Mouse (Mus musculus): ENCODE measurements around the gene Stard10. TPM values are rescaled to one million over a fixed set of nuclear protein-coding genes. Genes with fewer than 3 reads are reported as not detected.

Gene Stard10
- polyA plus RNA-seq, 1 experiment from 2014 or later, result 9.6 TPM

DNA sequence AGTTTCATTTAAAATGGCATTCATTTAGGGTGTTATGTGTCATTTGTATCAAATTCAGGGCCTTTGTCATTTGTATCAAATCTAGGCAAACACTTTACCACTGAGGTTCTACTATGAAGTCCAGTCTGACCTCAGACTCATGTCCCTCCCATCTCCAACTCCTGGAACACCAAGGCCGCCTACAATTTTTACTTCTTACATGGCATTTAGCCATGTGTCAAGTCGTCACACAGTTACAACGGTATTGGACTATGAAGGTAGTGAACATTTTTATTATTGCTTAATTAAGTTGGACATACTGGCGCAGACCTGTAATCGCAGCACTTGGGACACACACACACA lies 6.9 kb upstream of the Stard10 start:
- H3K9ac ChIP-seq, result peak overlapping the region; percentile 78; the same call in 1 of the 2 replicates
- peak overlapping the region; percentile 59 for H3K4me2 ChIP-seq
- H3K9me3 ChIP-seq, result no peaks in the 10 kb centered on the region
- H3K27me3 ChIP-seq (replicated peaks), result no peaks in the 10 kb centered on the region
- H3K36me3 ChIP-seq (replicated peaks), result no peaks in the 10 kb centered on the region
- peak overlapping the region; percentile 93 for H3K27ac ChIP-seq
- no peak for ATAC-seq (replicated peaks)
- 37% methylated on average over 5 of the region's 5 CpGs for WGBS
- no peaks in the 10 kb centered on the region for H3K4me1 ChIP-seq
- peak overlapping the region; percentile 77 for H3K4me3 ChIP-seq

DNA sequence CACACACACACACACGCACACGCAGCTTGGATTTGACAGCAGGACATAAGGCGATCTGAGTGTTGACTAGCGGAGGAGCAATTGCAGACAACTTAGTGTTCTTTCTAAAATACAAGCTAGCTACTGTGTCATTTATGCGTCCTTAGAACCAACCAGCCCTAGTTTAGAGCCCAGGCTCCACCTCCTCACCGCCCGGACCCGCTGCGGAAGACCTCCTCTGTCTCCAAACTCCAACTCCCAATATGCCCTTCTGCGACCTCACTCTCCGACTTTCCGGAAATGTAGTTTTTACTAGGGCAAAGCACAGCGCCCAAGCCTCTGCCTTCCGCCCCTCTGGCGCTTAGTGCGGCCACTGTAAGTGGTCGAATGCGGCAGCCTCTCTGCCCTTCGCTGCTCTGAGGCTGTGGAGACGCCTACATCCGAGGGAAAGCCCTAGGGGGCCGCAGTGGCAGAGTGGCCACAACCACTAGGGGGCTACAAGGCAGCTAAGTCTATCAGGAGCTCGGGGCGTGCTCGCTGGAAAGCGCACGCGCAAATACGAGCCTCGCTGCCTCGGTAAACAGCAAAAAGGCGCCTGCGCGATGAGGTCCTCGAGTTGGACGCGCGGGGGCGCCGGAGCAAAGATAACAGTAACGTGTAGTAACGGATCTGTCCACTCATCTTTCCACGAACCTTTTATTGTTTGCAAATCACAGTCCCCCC lies 6.4 kb upstream of the Stard10 start:
- Histone ChIP-seq H3K4me3 (peak overlapping the region; percentile 77), H3K27me3 (replicated peaks) (no peaks in the 10 kb centered on the region), H3K4me1 (no peaks in the 10 kb centered on the region), H3K36me3 (replicated peaks) (no peaks in the 10 kb centered on the region), H3K9ac (peak overlapping the region; percentile 78), H3K9me3 (no peaks in the 10 kb centered on the region), H3K27ac (peak overlapping the region; percentile 93), H3K4me2 (peak overlapping the region; percentile 59)
- WGBS, result under 1% methylated on average over 43 of the region's 43 CpGs
- peak; percentile 96 for ATAC-seq (replicated peaks)

DNA sequence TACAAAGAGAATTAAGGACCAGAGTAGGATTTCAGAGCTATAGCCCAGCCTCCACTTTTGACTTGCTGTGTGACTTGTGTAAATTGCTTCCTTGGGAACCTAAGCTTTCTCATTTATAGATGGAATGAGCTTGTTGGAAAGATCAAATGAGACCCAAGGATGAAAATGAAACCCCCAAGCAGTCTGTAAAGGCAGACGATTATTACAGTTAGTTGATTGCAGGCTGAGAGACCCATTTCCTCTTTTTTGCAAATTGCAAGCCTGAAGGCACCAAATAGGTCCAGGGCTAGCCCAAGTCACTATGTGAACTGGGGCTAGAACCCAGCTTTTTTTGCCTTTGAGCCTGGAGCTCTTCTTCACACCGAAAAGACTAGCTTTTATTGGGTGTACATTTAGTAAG lies 5.8 kb upstream of the Stard10 start:
- peak; percentile 5; the same call in 1 of the 2 replicates for ATAC-seq (replicated peaks)
- Histone ChIP-seq H3K27ac (peak overlapping the region; percentile 93), H3K9ac (no peak overlapping the region)

DNA sequence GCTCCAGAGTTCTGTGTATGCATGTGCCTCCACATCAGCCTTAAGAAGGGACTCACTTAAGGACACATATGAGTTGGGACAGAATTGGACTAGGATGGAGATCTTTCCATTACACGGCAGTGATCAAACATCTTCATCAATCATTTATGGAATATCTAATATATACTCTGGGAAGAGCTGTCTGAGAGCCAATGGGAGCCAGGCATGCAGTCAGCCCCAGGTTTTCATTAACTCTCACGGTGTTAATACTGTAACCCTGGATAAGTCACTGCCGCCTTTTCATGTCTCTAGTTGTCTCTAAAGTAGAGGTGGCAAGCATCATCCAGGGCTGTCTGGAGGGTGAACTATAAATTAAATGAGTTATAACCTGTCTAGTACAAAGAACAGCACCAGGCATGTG lies 3.9 kb upstream of the Stard10 start:
- WGBS, result 74% methylated on average over 3 of the region's 3 CpGs
- Histone ChIP-seq H3K4me1 (no peaks in the 10 kb centered on the region), H3K27me3 (replicated peaks) (no peaks in the 10 kb centered on the region), H3K4me2 (no peak overlapping the region), H3K9ac (no peak overlapping the region), H3K4me3 (no peak overlapping the region), H3K9me3 (no peaks in the 10 kb centered on the region), H3K36me3 (replicated peaks) (no peaks in the 10 kb centered on the region), H3K27ac (no peak overlapping the region)
- ATAC-seq (replicated peaks), result no peak

More for the DNA sequence above, 5.8 kb upstream of the Stard10 start:
- H3K4me1 ChIP-seq, result no peaks in the 10 kb centered on the region
- H3K4me2 ChIP-seq, result peak overlapping the region; percentile 59
- 34% methylated on average over 2 of the region's 2 CpGs for WGBS
- H3K36me3 ChIP-seq (replicated peaks), result no peaks in the 10 kb centered on the region
- H3K27me3 ChIP-seq (replicated peaks), result no peaks in the 10 kb centered on the region
- no peaks in the 10 kb centered on the region for H3K9me3 ChIP-seq
- H3K4me3 ChIP-seq, result peak overlapping the region; percentile 77

DNA sequence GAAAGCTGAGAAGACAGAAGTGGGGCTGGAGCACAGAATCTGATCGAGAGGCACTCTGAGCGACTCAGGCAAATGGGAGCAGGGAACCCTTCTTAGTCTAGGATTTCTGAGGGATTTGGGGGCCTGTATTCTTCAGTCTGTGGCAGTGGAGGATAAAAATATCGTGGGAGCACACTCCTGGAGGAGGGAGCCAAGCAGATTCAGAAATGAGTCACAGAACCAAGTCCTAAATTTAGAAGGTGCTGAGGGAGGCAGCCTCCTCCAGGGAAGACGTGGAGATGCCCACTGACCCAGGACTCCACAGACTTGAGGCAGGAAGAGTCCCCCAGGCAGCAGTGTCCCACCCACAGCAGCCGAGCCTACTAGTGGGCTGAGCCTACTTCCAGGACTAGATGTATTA lies 2.5 kb upstream of the Stard10 start:
- peaks cover 4% of the 10 kb centered on the region for H3K27me3 ChIP-seq (replicated peaks)
- H3K27ac ChIP-seq, result no peak overlapping the region
- H3K4me3 ChIP-seq, result no peak overlapping the region
- H3K4me2 ChIP-seq, result no peak overlapping the region
- no peak overlapping the region for H3K9ac ChIP-seq
- no peak for ATAC-seq (replicated peaks)
- WGBS, result 70% methylated on average over 5 of the region's 5 CpGs
- H3K36me3 ChIP-seq (replicated peaks), result no peaks in the 10 kb centered on the region
- H3K4me1 ChIP-seq, result no peaks in the 10 kb centered on the region
- no peaks in the 10 kb centered on the region for H3K9me3 ChIP-seq

DNA sequence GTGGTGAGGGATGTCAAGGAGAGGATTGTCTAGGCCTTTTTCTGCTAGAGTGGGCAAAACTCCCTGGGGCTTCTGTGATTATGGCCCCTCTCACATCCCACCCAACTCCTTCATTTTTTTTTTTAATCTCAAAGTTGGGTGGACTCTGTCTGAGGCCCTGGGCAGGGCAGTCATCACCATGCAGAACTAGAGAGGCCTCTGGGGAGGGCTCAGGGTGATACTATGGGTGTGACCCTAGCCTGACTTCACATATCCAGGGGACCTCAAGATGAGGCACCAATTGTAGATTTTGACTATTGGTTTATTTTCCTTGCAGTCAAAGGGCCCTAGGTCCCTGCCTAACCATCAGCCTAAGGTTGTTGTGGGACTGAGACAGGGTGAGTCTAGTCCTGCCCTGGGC lies 1.2 kb upstream of the Stard10 start:
- no peak overlapping the region for H3K27ac ChIP-seq
- no peak overlapping the region for H3K4me2 ChIP-seq
- H3K9me3 ChIP-seq, result no peaks in the 10 kb centered on the region
- H3K9ac ChIP-seq, result no peak overlapping the region
- no peak overlapping the region for H3K4me3 ChIP-seq
- H3K27me3 ChIP-seq (replicated peaks), result peaks cover 16% of the 10 kb centered on the region
- peaks cover 6% of the 10 kb centered on the region for H3K4me1 ChIP-seq
- H3K36me3 ChIP-seq (replicated peaks), result no peaks in the 10 kb centered on the region
- no peak for ATAC-seq (replicated peaks)

DNA sequence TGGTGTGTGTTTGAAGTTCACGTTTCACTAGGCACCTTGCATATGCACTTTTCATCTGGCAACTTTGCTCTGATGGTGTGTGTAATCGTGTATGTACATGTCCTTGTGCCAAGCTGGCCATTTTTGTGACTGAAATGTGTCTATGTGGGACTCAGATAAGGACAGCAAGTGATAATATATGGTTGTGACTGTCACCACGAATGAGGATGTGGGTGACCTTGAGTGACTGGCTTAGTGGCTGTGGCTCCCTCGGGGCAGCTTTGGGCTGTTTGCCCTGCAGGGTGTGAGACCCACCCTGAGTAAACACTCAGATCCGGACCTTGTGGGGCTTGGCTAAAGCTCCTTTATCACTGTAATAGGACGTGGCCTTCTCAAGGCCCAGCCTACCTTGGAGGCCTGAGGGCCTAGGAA lies 290 bp upstream of the Stard10 start:
- 73% methylated on average over 6 of the region's 6 CpGs for WGBS
- no peaks in the 10 kb centered on the region for H3K9me3 ChIP-seq
- no peaks in the 10 kb centered on the region for H3K36me3 ChIP-seq (replicated peaks)
- H3K4me3 ChIP-seq, result no peak overlapping the region
- H3K9ac ChIP-seq, result no peak overlapping the region
- no peak overlapping the region for H3K27ac ChIP-seq
- ATAC-seq (replicated peaks), result no peak
- H3K4me2 ChIP-seq, result no peak overlapping the region
- H3K4me1 ChIP-seq, result peaks cover 10% of the 10 kb centered on the region
- peaks cover 16% of the 10 kb centered on the region for H3K27me3 ChIP-seq (replicated peaks)

DNA sequence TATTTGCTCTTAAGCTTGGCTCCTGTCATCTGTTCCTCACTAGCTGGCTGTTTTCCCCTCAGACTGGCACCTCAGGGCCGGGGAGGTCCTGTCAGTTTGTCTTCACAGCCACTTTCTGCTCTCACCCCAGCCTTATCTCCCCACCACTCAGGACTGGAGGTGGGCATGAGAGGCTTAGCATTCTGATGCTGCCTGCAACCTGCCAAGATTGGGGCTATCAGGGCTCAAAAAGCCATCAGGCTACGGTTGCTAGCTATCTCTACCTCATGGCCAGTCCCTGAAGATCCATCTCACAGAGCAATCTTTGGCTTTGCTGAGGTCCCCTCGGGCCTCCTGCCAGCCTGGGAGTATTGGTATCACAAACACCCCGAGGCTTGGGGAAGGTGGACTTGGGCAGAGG lies 2.0 kb downstream of the Stard10 start:
- peaks cover 20% of the 10 kb centered on the region for H3K4me1 ChIP-seq
- no peaks in the 10 kb centered on the region for H3K36me3 ChIP-seq (replicated peaks)
- no peak for ATAC-seq (replicated peaks)
- H3K27ac ChIP-seq, result no peak overlapping the region
- H3K4me2 ChIP-seq, result no peak overlapping the region
- peaks cover 19% of the 10 kb centered on the region for H3K27me3 ChIP-seq (replicated peaks)
- H3K4me3 ChIP-seq, result no peak overlapping the region
- H3K9ac ChIP-seq, result no peak overlapping the region
- H3K9me3 ChIP-seq, result no peaks in the 10 kb centered on the region
- WGBS, result 66% methylated on average over 4 of the region's 4 CpGs

DNA sequence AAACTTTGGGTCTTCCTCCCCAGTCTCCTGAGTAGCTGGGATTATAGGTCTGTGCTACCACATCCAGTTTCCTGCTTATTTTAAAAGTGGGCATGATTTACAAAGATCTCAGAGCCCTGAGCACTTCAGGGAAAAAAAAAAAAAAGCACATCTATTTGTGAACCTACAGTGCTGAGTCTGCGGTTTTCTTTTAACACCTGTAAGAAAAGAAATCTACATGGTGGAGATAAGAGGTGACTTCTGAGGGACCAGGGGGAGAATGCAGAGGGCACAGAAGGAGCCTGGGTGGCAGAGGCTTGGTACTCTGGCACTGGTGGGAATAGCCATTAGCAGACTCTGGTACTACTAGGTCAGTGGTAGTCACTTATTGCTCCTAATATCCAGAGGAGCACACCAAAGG lies 2.9 kb downstream of the Stard10 start:
- Histone ChIP-seq H3K27me3 (replicated peaks) (peaks cover 19% of the 10 kb centered on the region), H3K4me3 (no peak overlapping the region), H3K27ac (no peak overlapping the region), H3K36me3 (replicated peaks) (no peaks in the 10 kb centered on the region), H3K4me2 (peak overlapping the region; percentile 100; the same call in 1 of the 2 replicates), H3K9me3 (no peaks in the 10 kb centered on the region), H3K4me1 (peaks cover 20% of the 10 kb centered on the region), H3K9ac (no peak overlapping the region)
- ATAC-seq (replicated peaks), result no peak
- 94% methylated on average over 1 of the region's 1 CpGs for WGBS

DNA sequence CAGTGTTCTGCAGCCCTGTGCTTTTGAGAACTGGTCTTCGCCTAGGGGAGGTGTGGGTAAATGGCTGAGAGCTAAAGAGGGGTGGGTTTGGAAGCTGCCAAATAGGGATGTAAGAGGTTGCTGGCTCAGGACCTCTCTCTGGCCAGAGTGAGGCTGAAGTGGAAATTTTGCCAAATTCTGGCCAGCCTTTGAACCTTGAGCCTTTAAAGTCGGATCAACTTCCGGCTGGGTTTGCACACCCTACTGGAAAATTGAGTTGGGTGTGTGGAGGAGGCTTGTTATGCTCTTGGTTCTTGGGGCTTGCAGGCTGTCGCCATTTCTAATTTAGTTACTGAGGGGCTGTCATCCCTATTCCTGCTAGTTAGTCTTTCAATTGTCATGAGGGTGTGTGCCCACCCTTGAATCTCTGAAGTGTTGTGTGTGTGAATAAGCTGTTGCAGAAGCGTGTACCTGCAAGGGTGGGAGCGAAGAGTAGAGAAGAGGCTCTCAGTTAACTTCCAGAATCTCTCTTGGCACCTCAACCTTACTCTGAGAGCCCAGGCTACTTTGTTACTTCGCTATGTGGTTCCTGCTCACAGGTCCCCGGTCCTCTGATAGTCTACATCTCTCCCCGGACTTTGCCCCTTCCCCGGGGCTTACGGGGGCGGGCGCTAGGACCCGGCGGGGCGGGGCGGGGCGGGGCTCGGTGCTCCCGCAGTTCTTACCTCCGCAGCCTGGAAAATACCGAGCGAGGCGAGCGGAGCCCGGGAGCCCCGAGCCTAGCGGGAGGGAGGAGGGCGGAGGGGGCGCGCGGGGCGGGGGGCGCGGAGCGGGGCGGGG lies 3.7 kb downstream of the Stard10 start:
- 6% methylated on average over 35 of the region's 37 CpGs for WGBS
- ATAC-seq (replicated peaks), result peak; percentile 79
- Histone ChIP-seq H3K9me3 (no peaks in the 10 kb centered on the region), H3K9ac (peak overlapping the region; percentile 65), H3K36me3 (replicated peaks) (no peaks in the 10 kb centered on the region), H3K4me2 (peak overlapping the region; percentile 100), H3K4me3 (peak overlapping the region; percentile 85), H3K27me3 (replicated peaks) (peaks cover 19% of the 10 kb centered on the region), H3K27ac (no peak overlapping the region), H3K4me1 (peaks cover 20% of the 10 kb centered on the region)

DNA sequence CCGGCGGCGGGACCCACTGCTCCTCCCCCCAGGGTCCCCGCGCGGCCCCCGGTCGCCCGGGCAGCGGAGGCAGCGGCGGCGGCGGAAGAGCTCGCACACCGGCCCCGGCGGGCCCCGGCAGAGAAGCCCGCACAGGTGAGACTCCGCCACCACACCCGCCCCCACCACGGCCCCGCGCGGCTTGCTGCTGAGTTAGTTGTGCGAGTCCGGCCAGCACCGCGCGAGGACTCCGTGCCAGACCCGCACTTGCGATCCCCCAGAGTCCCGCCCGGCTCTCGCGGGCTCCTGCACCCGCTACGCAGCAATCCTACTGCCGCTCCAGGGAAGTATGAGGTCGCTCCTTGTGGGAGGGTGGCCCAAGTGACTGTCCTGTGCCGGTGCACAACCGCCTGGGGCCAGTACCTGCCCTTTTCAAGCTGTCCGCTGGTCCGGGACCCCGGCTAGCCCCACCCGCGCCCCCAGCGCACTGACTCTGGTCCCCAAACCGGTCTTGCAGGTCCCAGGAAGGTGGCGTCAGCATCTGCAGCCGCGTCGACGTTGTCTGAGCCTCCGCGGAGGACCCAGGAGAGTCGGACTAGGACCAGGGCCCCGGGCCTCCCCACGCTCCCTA lies 4.4 kb downstream of the Stard10 start:
- Histone ChIP-seq H3K4me3 (peak overlapping the region; percentile 85), H3K27ac (no peak overlapping the region), H3K27me3 (replicated peaks) (peaks cover 19% of the 10 kb centered on the region), H3K36me3 (replicated peaks) (no peaks in the 10 kb centered on the region), H3K9me3 (no peaks in the 10 kb centered on the region), H3K4me1 (peaks cover 20% of the 10 kb centered on the region), H3K4me2 (peak overlapping the region; percentile 100), H3K9ac (peak overlapping the region; percentile 65)
- WGBS, result 1% methylated on average over 49 of the region's 61 CpGs
- peak; percentile 75 for ATAC-seq (replicated peaks)

DNA sequence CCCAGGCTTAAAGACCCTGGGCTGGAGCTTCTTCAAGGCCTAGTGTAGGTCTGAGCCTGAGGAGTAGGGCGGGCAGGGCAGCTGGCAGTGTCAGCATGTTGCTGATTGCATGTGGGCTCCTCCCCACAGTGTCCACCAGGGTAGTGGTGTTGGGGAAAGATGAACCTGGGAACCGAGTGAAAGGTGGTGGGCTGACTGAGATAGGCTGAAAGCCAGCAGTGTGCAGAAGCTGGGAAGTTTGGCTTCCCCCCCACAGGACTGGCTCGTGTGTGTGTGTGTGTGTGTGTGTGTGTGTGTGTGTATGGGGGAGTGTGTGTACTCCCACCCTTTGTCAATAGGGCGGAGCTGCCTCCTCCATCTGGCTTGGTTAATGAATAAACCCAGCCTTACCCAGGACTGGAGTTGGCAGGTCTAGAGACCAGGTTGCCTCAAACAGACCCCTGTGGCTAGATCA lies 6.3 kb downstream of the Stard10 start:
- H3K4me2 ChIP-seq, result no peak overlapping the region
- 68% methylated on average over 4 of the region's 4 CpGs for WGBS
- H3K4me1 ChIP-seq, result peaks cover 21% of the 10 kb centered on the region
- H3K27ac ChIP-seq, result no peak overlapping the region
- H3K27me3 ChIP-seq (replicated peaks), result peaks cover 19% of the 10 kb centered on the region
- no peak overlapping the region for H3K4me3 ChIP-seq
- H3K36me3 ChIP-seq (replicated peaks), result no peaks in the 10 kb centered on the region
- H3K9ac ChIP-seq, result no peak overlapping the region
- H3K9me3 ChIP-seq, result no peaks in the 10 kb centered on the region
- no peak for ATAC-seq (replicated peaks)

Measured in midbrain, embryonic 15.5 days (tissue).